Mouse (Mus musculus): ENCODE data around the gene Pnrc1. TPM values are rescaled to one million over a fixed set of nuclear protein-coding genes. Genes with fewer than 3 reads are reported as not detected.
"Not testable (repeated sequence)": the region's sequence is repeated elsewhere in the genome, so short reads cannot be mapped to it uniquely, and the experiment has no call there.

The Pnrc1 gene
- polyA plus RNA-seq (2015; fragmentation: Nextera tagmentation; extraction: Ambion mirVana) = 57.0 and 61.1 TPM in 2 replicates

- Histone ChIP-seq H3K4me2 (ENCODE audit: low read depth, low read length) (peak within 1 kb of the TSS; percentile 41), H3K4me1 (ENCODE audit: control insufficient read depth, insufficient read depth, low read length) (no peaks in the 10 kb centered on the region), H3K36me3 (ENCODE audit: control insufficient read depth, insufficient read depth, low read length) (no peaks in the 10 kb centered on the region), H3K4me3 (replicated peaks; ENCODE audit: low read length) (peak within 1 kb of the TSS; percentile 40), H3K27me3 (ENCODE audit: control insufficient read depth, insufficient read depth, low read length) (no peaks in the 10 kb centered on the region), H3K9ac (ENCODE audit: low read length) (peak within 1 kb of the TSS; percentile 60; the same call in 1 of the 2 replicates), H3K27ac (ENCODE audit: low read length) (peak within 1 kb of the TSS; percentile 38), H3K9me3 (replicated peaks; ENCODE audit: control insufficient read depth, low read length) (no peaks in the 10 kb centered on the region)
- WGBS = 34% methylated on average over 3 of the region's 3 CpGs
- ATAC-seq (ENCODE audit: insufficient read depth, low FRiP score) = peak; percentile 92
Measured at GRCm38 (mm10) chr4:33290002-33290401, at the start of gene Pnrc1. Pnrc1 (minus strand) TSS chr4:33290163.

DNA sequence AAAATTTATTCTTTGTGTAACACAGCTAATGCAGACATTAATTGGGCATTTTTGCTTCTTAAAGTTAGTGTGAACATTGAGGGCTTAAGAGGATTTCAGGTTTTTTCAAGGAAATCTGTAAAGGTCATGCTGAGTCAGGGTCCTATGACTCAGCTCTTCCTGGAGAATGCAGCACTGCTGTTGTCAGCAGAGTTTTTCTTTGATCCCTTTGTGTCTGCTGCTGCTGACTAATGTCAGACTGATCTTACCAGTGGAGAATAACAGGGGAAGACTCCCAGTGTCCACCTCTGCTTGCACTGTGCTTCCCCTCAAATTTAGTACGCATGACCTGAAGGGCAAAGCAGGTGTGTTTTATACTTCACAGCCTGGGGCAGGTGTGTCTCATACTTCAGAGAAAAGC is 48.0 kb upstream of the Pnrc1 start:
- no peaks in the 10 kb centered on the region for H3K27me3 ChIP-seq (ENCODE audit: control insufficient read depth, insufficient read depth, low read length)
- no peaks in the 10 kb centered on the region for H3K9me3 ChIP-seq (replicated peaks; ENCODE audit: control insufficient read depth, low read length)
- no peak overlapping the region for H3K4me3 ChIP-seq (replicated peaks; ENCODE audit: low read length)
- 82% methylated on average over 1 of the region's 1 CpGs for WGBS
- H3K4me1 ChIP-seq (ENCODE audit: control insufficient read depth, insufficient read depth, low read length) = no peaks in the 10 kb centered on the region
- H3K27ac ChIP-seq (ENCODE audit: low read length) = no peak overlapping the region
- H3K36me3 ChIP-seq (ENCODE audit: control insufficient read depth, insufficient read depth, low read length) = peaks cover 8% of the 10 kb centered on the region; the same call in 1 of the 2 replicates
- no peak for ATAC-seq (ENCODE audit: insufficient read depth, low FRiP score)
- H3K4me2 ChIP-seq (ENCODE audit: low read depth, low read length) = no peak overlapping the region
- H3K9ac ChIP-seq (ENCODE audit: low read length) = no peak overlapping the region

DNA sequence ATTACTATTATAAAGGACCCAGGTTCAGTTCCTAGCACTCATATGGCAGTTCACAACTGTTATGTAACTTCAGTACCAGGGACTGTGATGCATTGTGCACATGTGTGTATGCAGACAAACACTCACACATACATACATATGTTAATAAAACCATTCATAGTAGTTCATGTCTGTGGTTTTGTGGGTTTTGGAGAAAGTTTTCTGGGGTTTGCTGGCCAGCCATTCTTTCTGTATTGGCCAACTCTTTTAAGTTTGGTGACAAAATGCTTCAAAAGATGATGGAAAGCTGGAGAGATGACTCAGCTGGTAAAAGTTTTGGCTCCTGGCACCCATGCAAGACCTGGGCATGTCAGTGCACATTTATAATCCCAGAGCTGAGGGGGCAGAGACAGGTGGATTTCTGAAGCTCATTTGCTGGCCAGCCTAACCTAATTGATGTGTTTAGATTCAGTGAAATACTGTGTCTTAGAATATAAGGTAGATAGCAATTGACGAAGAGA is 43.0 kb upstream of the Pnrc1 start:
- no peak overlapping the region for H3K27ac ChIP-seq (ENCODE audit: low read length)
- H3K9me3 ChIP-seq (replicated peaks; ENCODE audit: control insufficient read depth, low read length) = no peaks in the 10 kb centered on the region
- H3K36me3 ChIP-seq (ENCODE audit: control insufficient read depth, insufficient read depth, low read length) = 0 out of 2 replicates have a peak, but pooled peaks cover 2% of the 10 kb centered on the region
- ATAC-seq (ENCODE audit: insufficient read depth, low FRiP score) = no peak
- H3K4me3 ChIP-seq (replicated peaks; ENCODE audit: low read length) = no peak overlapping the region
- H3K4me1 ChIP-seq (ENCODE audit: control insufficient read depth, insufficient read depth, low read length) = no peaks in the 10 kb centered on the region
- H3K9ac ChIP-seq (ENCODE audit: low read length) = no peak overlapping the region
- WGBS = 89% methylated on average over 1 of the region's 1 CpGs
- no peak overlapping the region for H3K4me2 ChIP-seq (ENCODE audit: low read depth, low read length)
- no peaks in the 10 kb centered on the region for H3K27me3 ChIP-seq (ENCODE audit: control insufficient read depth, insufficient read depth, low read length)

DNA sequence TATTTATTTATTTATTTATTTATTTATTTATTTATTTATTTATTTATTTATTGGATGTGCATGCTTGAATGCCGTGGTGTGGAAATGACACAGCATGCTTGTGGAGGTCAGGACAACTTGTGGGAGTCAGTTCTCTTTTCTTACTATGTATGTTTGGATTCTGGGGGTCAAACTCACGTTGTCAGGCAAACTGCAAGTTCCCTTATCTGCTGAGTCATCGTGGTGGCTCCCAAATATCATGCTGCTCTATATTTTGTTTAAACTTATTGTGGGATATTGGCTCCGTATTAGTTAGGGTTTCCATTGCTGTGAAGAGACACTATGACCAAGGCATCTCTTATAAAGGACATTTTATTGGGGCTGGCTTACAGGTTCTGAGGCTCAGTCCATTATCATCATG is 41.2 kb upstream of the Pnrc1 start:
- Histone ChIP-seq H3K4me1 (ENCODE audit: control insufficient read depth, insufficient read depth, low read length) (no peaks in the 10 kb centered on the region), H3K9me3 (replicated peaks; ENCODE audit: control insufficient read depth, low read length) (no peaks in the 10 kb centered on the region), H3K27me3 (ENCODE audit: control insufficient read depth, insufficient read depth, low read length) (no peaks in the 10 kb centered on the region), H3K9ac (ENCODE audit: low read length) (no peak overlapping the region), H3K4me3 (replicated peaks; ENCODE audit: low read length) (no peak overlapping the region), H3K27ac (ENCODE audit: low read length) (no peak overlapping the region), H3K4me2 (ENCODE audit: low read depth, low read length) (no peak overlapping the region), H3K36me3 (ENCODE audit: control insufficient read depth, insufficient read depth, low read length) (0 out of 2 replicates have a peak, but pooled peaks cover 2% of the 10 kb centered on the region)
- no peak for ATAC-seq (ENCODE audit: insufficient read depth, low FRiP score)
- WGBS = 85% methylated on average over 4 of the region's 4 CpGs

- Histone ChIP-seq H3K4me1 (ENCODE audit: control insufficient read depth, insufficient read depth, low read length) (no peaks in the 10 kb centered on the region), H3K4me3 (replicated peaks; ENCODE audit: low read length) (no peak overlapping the region), H3K27me3 (ENCODE audit: control insufficient read depth, insufficient read depth, low read length) (no peaks in the 10 kb centered on the region), H3K4me2 (ENCODE audit: low read depth, low read length) (no peak overlapping the region), H3K36me3 (ENCODE audit: control insufficient read depth, insufficient read depth, low read length) (no peaks in the 10 kb centered on the region), H3K9ac (ENCODE audit: low read length) (no peak overlapping the region), H3K9me3 (replicated peaks; ENCODE audit: control insufficient read depth, low read length) (no peaks in the 10 kb centered on the region), H3K27ac (ENCODE audit: low read length) (no peak overlapping the region)
- ATAC-seq (ENCODE audit: insufficient read depth, low FRiP score) = no peak
- WGBS = 84% methylated on average over 5 of the region's 5 CpGs
Measured at GRCm38 (mm10) chr4:33315840-33316239, 25.9 kb upstream of the Pnrc1 start.

- not testable (repeated sequence) for H3K9me3 ChIP-seq (replicated peaks; ENCODE audit: control insufficient read depth, low read length); H3K4me3 ChIP-seq (replicated peaks; ENCODE audit: low read length); H3K27ac ChIP-seq (ENCODE audit: low read length); H3K9ac ChIP-seq (ENCODE audit: low read length); H3K36me3 ChIP-seq (ENCODE audit: control insufficient read depth, insufficient read depth, low read length); ATAC-seq (ENCODE audit: insufficient read depth, low FRiP score); H3K4me2 ChIP-seq (ENCODE audit: low read depth, low read length); H3K4me1 ChIP-seq (ENCODE audit: control insufficient read depth, insufficient read depth, low read length); H3K27me3 ChIP-seq (ENCODE audit: control insufficient read depth, insufficient read depth, low read length)
- WGBS = 94% methylated on average over 6 of the region's 8 CpGs
Measured at GRCm38 (mm10) chr4:33314150-33314549, 24.2 kb upstream of the Pnrc1 start.

GRCm38 (mm10) chr4:33310840-33311437 is 21.0 kb upstream of the Pnrc1 start:
- Histone ChIP-seq H3K4me2 (ENCODE audit: low read depth, low read length) (peak overlapping the region; percentile 89), H3K9me3 (replicated peaks; ENCODE audit: control insufficient read depth, low read length) (no peaks in the 10 kb centered on the region), H3K4me1 (ENCODE audit: control insufficient read depth, insufficient read depth, low read length) (no peaks in the 10 kb centered on the region), H3K9ac (ENCODE audit: low read length) (peak overlapping the region; percentile 94), H3K4me3 (replicated peaks; ENCODE audit: low read length) (peak overlapping the region; percentile 85), H3K27ac (ENCODE audit: low read length) (peak overlapping the region; percentile 27; the same call in 1 of the 2 replicates), H3K27me3 (ENCODE audit: control insufficient read depth, insufficient read depth, low read length) (no peaks in the 10 kb centered on the region), H3K36me3 (ENCODE audit: control insufficient read depth, insufficient read depth, low read length) (no peaks in the 10 kb centered on the region)
- WGBS = 11% methylated on average over 12 of the region's 12 CpGs
- no peak for ATAC-seq (ENCODE audit: insufficient read depth, low FRiP score)

GRCm38 (mm10) chr4:33309764-33310757 is 20.1 kb upstream of the Pnrc1 start, which contains the start of gene Rngtt:
Rngtt (plus strand) TSS chr4:33310311.
- peak within 1 kb of the TSS; percentile 85 for H3K4me3 ChIP-seq (replicated peaks; ENCODE audit: low read length)
- no peaks in the 10 kb centered on the region for H3K4me1 ChIP-seq (ENCODE audit: control insufficient read depth, insufficient read depth, low read length)
- peak; percentile 98 for ATAC-seq (ENCODE audit: insufficient read depth, low FRiP score)
- peak within 1 kb of the TSS; percentile 94 for H3K9ac ChIP-seq (ENCODE audit: low read length)
- peak within 1 kb of the TSS; percentile 27 for H3K27ac ChIP-seq (ENCODE audit: low read length)
- 2% methylated on average over 60 of the region's 60 CpGs for WGBS
- H3K36me3 ChIP-seq (ENCODE audit: control insufficient read depth, insufficient read depth, low read length) = no peaks in the 10 kb centered on the region
- H3K27me3 ChIP-seq (ENCODE audit: control insufficient read depth, insufficient read depth, low read length) = no peaks in the 10 kb centered on the region
- H3K4me2 ChIP-seq (ENCODE audit: low read depth, low read length) = peak within 1 kb of the TSS; percentile 89
- no peaks in the 10 kb centered on the region for H3K9me3 ChIP-seq (replicated peaks; ENCODE audit: control insufficient read depth, low read length)

DNA sequence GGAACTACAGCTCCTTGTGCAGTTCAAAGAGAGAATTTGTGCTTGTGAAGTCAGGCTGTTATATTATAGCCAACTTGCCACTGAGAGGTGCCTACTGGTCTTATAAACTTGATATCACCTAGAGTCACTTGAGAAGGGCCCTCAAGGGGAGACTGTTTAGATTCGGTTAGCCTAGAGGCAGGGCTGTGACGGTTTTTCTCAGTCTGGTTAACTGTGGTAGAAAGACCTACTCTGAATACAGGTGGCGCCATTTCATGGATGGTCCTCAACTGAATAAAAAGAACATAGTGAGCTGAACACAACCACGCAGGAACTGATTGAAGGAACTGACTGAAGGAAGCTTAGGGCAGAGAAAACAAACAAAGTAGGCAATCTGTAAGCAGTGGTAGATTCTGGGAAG is 17.2 kb upstream of the Pnrc1 start:
- H3K4me2 ChIP-seq (ENCODE audit: low read depth, low read length) = no peak overlapping the region
- H3K9me3 ChIP-seq (replicated peaks; ENCODE audit: control insufficient read depth, low read length) = no peaks in the 10 kb centered on the region
- H3K9ac ChIP-seq (ENCODE audit: low read length) = no peak overlapping the region
- no peak overlapping the region for H3K4me3 ChIP-seq (replicated peaks; ENCODE audit: low read length)
- no peak overlapping the region for H3K27ac ChIP-seq (ENCODE audit: low read length)
- ATAC-seq (ENCODE audit: insufficient read depth, low FRiP score) = no peak
- 70% methylated on average over 4 of the region's 4 CpGs for WGBS
- H3K4me1 ChIP-seq (ENCODE audit: control insufficient read depth, insufficient read depth, low read length) = no peaks in the 10 kb centered on the region
- no peaks in the 10 kb centered on the region for H3K36me3 ChIP-seq (ENCODE audit: control insufficient read depth, insufficient read depth, low read length)
- no peaks in the 10 kb centered on the region for H3K27me3 ChIP-seq (ENCODE audit: control insufficient read depth, insufficient read depth, low read length)
